Mouse (Mus musculus): ENCODE measurements around the gene Lsamp. TPM values are rescaled to one million over a fixed set of nuclear protein-coding genes. Genes with fewer than 3 reads are reported as not detected.

Gene Lsamp
- total RNA-seq, 2 experiments from 2014 or later = 1.1 to 1.8 TPM

DNA sequence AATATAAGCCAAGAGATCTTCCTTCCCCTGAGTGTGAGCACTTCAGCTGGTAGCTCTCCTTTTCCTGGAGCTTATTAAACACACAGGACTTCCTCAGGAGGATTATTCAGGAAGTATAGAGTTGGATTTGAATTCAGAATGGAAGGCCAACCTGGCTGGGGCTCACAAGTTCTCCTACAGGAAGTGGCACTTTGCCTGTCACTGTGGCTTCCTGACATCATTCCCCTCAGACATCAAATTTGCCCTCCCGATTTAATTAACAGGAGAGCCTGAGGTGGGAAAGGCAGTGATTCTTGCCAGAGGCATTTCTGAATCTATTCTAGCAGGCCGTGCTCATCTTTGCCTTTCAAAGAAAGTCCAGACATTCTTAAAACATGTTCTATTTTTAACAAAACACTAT is 2097.4 kb downstream of the Lsamp start:
- no peak for DNase-seq

GRCm38 (mm10) chr16:42097510-42097909 is 2113.3 kb downstream of the Lsamp start:
- no peak for DNase-seq

- no peak for DNase-seq
Observed at GRCm38 (mm10) chr16:42102186-42102585, 2118.0 kb downstream of the Lsamp start.

GRCm38 (mm10) chr16:42102635-42103034 is 2118.5 kb downstream of the Lsamp start:
- DNase-seq = peak in 1 of 2 experiments; percentile 2

- no peak for DNase-seq
Observed at GRCm38 (mm10) chr16:42112251-42112650, 2128.1 kb downstream of the Lsamp start.

GRCm38 (mm10) chr16:42113246-42113645 is 2129.1 kb downstream of the Lsamp start:
- no peak for DNase-seq

DNA sequence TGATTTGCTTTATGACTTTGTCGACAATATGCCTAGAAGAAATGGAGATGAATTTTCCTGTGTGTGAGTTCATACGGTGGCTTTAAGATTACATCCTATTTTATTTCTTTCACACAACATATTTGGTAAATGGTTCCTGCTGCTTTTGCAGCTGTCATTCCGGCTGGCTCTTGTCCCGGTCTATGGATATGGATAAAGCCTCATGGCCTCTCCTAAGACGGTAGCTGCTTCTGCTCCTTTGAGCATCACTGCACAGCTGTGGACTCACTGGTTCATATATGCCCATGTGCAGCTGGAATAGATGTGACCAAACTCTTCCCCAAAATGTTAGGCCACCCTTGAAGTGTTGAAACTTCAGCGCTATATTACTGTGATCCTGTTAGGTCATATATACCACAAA is 2137.6 kb downstream of the Lsamp start:
- DNase-seq = no peak

- DNase-seq = no peak
Observed at GRCm38 (mm10) chr16:42123826-42124225, 2139.7 kb downstream of the Lsamp start.

- no peak for DNase-seq
Observed at GRCm38 (mm10) chr16:42126061-42126460, 2141.9 kb downstream of the Lsamp start.

DNA sequence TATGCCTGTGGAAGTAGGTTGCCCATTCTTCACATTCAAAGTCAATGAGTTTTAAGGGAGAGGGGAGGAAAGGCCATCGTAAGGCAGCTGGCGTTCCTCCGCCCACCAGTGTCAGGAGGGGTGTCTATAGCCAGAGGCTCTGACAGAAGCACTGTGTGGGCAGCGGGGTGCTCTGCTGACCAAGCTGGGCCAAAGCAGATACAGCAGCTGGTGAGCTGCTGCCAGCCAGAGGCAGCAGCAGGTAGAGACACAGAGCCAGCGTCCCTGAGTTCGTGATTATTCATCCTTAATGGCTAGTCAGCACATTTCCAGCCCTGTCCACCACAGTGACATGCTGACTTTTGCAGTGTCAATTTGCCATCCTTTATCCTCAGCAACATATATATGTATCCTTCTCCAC is 2163.0 kb downstream of the Lsamp start:
- DNase-seq = no peak

DNA sequence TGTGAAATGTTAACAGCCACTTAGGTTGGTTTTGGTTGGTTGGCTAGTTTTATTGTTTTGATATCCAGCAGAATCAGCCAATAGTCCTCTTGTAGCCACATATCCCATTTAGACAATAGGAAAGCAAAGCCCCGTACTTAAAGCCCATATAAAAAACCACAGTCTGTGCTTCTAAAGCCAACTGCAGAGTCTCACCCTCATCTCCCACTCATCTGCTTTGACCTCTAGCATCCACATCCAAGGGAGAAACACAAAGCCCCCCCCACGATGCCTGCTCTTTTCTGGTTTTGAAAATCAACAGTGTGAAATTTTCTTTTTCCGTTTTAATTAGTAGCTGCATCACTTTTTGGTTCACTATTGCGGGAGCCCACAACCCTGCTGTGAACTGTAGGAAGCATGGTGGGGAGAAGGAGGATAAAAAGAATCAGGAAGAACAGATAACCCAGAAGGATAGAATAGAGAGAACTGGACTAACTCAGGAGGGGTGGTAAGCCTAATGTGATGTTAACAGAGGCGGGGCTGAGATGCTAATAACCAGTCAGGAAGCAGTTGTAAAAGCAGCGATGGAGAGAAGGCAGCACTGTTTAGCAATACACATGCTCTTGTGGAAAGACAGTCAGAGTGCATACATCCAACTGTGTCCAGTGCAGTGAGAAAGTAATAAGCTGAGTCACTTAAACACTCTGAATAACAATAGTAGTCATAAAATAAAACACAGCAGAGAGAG is 2165.2 kb downstream of the Lsamp start:
- DNase-seq = no peak

DNA sequence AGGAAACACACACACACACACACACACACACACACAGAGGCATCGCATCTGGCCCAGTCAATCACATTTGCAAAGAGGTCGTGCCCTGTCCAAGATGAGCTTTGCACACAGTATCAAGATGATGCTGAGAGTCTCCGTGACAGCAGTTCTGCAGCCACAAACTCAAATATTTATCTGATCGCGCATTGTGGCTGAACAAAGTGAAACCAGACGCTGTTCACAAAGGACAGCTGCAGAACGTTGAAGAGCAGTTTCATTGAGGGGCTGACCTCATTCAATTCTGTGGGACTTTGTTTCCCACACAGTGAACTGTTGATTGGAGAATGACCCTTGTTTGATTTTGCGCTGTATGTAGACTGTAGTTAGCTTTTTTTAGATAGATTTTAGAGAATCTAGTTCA is 2168.5 kb downstream of the Lsamp start:
- no peak for DNase-seq

GRCm38 (mm10) chr16:42157816-42158215 is 2173.7 kb downstream of the Lsamp start:
- DNase-seq = no peak

DNA sequence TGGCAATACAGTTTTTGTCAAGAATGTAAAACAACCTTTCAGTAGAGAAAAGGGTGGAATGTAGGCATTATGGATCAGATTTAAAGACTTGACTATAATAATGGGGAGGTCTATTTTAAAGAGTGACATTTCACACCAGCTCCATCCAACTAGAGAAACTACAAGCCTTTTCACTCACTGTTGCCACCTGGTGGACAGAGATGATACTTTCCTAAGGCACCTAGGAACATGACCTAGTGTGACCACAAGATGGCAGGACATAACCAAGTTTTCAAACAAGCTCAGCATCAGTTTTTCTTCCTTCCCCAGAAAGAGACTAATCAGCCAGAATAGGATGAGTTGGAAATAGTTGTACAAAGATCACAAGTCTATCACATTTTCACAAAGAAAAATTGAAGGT is 2180.8 kb downstream of the Lsamp start:
- DNase-seq = peak; percentile 69 to 90

DNA sequence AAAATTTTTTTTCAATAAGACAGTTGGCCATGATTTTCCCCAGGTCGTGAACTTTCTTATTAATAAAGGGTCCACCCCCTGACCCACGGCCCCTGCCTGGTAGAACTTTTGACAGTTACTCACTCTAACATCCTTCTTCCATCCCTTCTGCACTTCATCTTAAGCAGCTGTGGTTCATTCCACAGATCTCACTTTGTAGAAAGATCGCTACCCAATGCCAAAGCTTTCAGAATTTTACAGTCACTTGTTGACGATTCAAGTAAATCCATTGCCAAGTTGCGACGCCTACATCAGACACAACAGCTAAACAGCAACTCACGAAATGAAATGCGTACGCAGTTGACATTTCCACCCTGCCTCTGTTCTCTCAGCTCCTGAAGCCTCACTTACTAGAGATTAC is 2184.1 kb downstream of the Lsamp start:
- DNase-seq = no peak

- DNase-seq = peak; percentile 60 to 86
Observed at GRCm38 (mm10) chr16:42169447-42170140, 2185.4 kb downstream of the Lsamp start.

DNA sequence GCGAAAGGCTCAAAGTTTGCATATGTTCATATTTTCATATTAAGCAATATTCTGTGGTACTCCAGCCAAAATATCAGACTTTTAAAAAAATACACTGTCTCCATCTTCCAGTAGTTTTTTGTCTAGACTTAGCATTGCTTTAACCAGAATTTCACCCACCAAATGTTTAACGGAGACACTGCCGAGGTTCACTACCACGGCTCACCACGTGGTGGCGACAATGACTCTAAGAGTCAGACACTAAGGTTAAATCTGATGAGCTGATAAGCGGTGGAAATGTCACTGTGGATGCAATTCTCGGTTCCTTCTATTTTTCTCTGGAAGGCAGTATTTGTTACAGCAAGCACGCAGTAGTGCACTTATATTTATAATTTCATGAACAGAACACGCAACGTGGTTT is 2188.3 kb downstream of the Lsamp start:
- DNase-seq = peak; percentile 30 to 79

GRCm38 (mm10) chr16:42178866-42179265 is 2194.7 kb downstream of the Lsamp start:
- DNase-seq = no peak

GRCm38 (mm10) chr16:42180025-42180424 is 2195.9 kb downstream of the Lsamp start:
- DNase-seq = no peak

DNA sequence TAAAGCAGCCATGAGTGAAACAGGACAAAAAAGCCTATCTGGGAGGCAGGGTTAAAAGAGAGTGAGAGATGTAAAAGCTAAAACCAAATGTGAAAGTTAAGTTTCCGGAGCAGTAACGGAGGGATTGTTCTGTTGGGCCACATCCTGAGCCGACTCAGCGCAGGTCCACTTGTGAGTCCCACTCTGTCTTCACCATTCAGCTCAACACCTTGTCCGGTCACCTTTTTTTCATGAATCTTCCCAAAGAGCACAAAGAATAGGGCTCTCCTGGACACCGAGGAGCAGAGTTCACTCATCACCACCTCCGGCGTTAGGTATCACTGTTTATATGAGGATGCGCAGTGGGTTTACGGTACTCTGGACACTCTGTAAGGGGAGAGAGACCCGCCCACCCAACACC is 2196.3 kb downstream of the Lsamp start:
- no peak for DNase-seq

GRCm38 (mm10) chr16:42189431-42190081 is 2205.4 kb downstream of the Lsamp start:
- DNase-seq = peak in 1 of 2 experiments; percentile 6

GRCm38 (mm10) chr16:42190114-42191045 is 2206.2 kb downstream of the Lsamp start:
- peak; percentile 86 to 92 for DNase-seq
